Mouse (Mus musculus) myocyte (in vitro differentiated cells): Measurements from ENCODE around the gene Ccnf.

Source experiments
- CEBPB ChIP-seq: IDR thresholded peaks from 2 replicates; pipeline ENCODE4 v1.6.1; 2011; ENCODE audit warnings: mild to moderate bottlenecking, moderate library complexity; ENCODE audit not compliant: poor library complexity, insufficient read depth, severe bottlenecking
- E2F4 ChIP-seq: IDR thresholded peaks from one replicate; pipeline ENCODE4 v1.6.1; 2011; ENCODE audit warnings: mild to moderate bottlenecking, control low read depth, moderate library complexity; ENCODE audit not compliant: insufficient read depth
- MAX ChIP-seq: IDR thresholded peaks from one replicate; pipeline ENCODE4 v1.6.1; 2011; ENCODE audit warnings: low read depth, mild to moderate bottlenecking, control low read depth
- MYOD1 ChIP-seq, 3 experiments: IDR thresholded peaks; one replicate each; pipeline ENCODE4 v1.6.1; 2011; ENCODE audit warnings: control low read depth in 2 of 3, low read depth in 2 of 3, mild to moderate bottlenecking in 2 of 3, moderate library complexity in 1 of 3; ENCODE audit not compliant: insufficient read length in 2 of 3, control insufficient read depth in 1 of 3
- MYOG ChIP-seq, 3 experiments: IDR thresholded peaks; one replicate each; pipeline ENCODE4 v1.6.1; 2011; ENCODE audit warnings: control low read depth in 2 of 3, low read depth in 2 of 3, mild to moderate bottlenecking in 2 of 3; ENCODE audit not compliant: insufficient read length in 2 of 3, control insufficient read depth in 1 of 3, insufficient read depth in 1 of 3
- POLR2A ChIP-seq: IDR thresholded peaks from one replicate; pipeline ENCODE4 v1.6.1; 2011; ENCODE audit warnings: low read depth, mild to moderate bottlenecking, control low read depth, moderate library complexity; ENCODE audit not compliant: insufficient read length
- POLR2AphosphoS2 ChIP-seq: IDR thresholded peaks from one replicate; pipeline ENCODE4 v1.6.1; 2011; ENCODE audit warnings: low read depth, control low read depth; ENCODE audit not compliant: insufficient read length
- SRF ChIP-seq: IDR thresholded peaks from one replicate; pipeline ENCODE4 v1.6.1; 2011; ENCODE audit warnings: low read depth; ENCODE audit not compliant: control insufficient read depth, insufficient read length
- TCF12 ChIP-seq: IDR thresholded peaks from one replicate; pipeline ENCODE4 v1.6.1; 2011; ENCODE audit warnings: mild to moderate bottlenecking, control low read depth; ENCODE audit not compliant: poor library complexity, insufficient read depth, severe bottlenecking
- USF1 ChIP-seq: IDR thresholded peaks from one replicate; pipeline ENCODE4 v1.6.1; 2011; ENCODE audit warnings: low read depth, mild to moderate bottlenecking, control low read depth, moderate library complexity

GRCm38 (mm10) chr17:24225851-24226250, 25.4 kb downstream of the Ccnf start:
- TF ChIP-seq POLR2A: no peak
- TF ChIP-seq E2F4: no peak
- no peak for TF ChIP-seq MAX
- TF ChIP-seq TCF12: no peak
- TF ChIP-seq MYOD1 (IDR thresholded peaks at IDR 0.05; ENCODE audit: control insufficient read depth in 1 of 3, insufficient read length in 2 of 3, low read depth in 2 of 3): no peak
- TF ChIP-seq POLR2AphosphoS2: no peak
- TF ChIP-seq MYOG (IDR thresholded peaks at IDR 0.05; ENCODE audit: control insufficient read depth in 1 of 3, insufficient read depth in 1 of 3, insufficient read length in 2 of 3, low read depth in 2 of 3): no peak
- TF ChIP-seq CEBPB: no peak
- no peak for TF ChIP-seq SRF
- TF ChIP-seq USF1: no peak
